Mouse (Mus musculus) erythroblast, embryonic 14.5 days (primary cell): ENCODE data around the gene Mid1. TPM values are rescaled to one million over a fixed set of nuclear protein-coding genes. Genes with fewer than 3 reads are reported as not detected.
"Not testable (repeated sequence)": the region's sequence is repeated elsewhere in the genome, so short reads cannot be mapped to it uniquely, and the experiment has no call there.

ENCODE experiments used
- H3K27me3 ChIP-seq: 2 replicates; pipeline ENCODE4 v1.6.1; 2012; ENCODE audit warnings: inconsistent platforms; ENCODE audit not compliant: control insufficient read depth
- H3K36me3 ChIP-seq: 2 replicates; pipeline ENCODE4 v1.6.1; 2012; ENCODE audit warnings: mild to moderate bottlenecking, inconsistent platforms; ENCODE audit not compliant: control insufficient read depth
- H3K4me1 ChIP-seq: 2 replicates; pipeline ENCODE4 v1.6.1; 2012; ENCODE audit warnings: inconsistent platforms; ENCODE audit not compliant: control insufficient read depth
- H3K4me3 ChIP-seq: replicated peaks from 2 replicates; pipeline ENCODE3; 2012; ENCODE audit warnings: moderate library complexity, mild to moderate bottlenecking, inconsistent platforms
- H3K9me3 ChIP-seq: 2 replicates; pipeline ENCODE4 v1.6.1; 2012; ENCODE audit warnings: low read length, inconsistent platforms, mixed read lengths; ENCODE audit not compliant: control insufficient read depth
- polyA plus RNA-seq: library from polyadenylated mRNA; stranded (reverse); fragments of >175 nt; gene quantifications from 2 replicates; pipeline ENCODE4 v1.2.3, GENCODE M21; 2012

Mid1 gene
- polyA plus RNA-seq, 1 experiment = 2.8 TPM

GRCm38 (mm10) chrX:169991128-169991873 lies 306.3 kb downstream of the Mid1 start:
- Histone ChIP-seq H3K36me3 (peaks cover 35% of the 10 kb centered on the region), H3K4me1 (peaks cover 15% of the 10 kb centered on the region), H3K27me3 (peaks cover 37% of the 10 kb centered on the region), H3K9me3 (peaks cover 87% of the 10 kb centered on the region)
- not testable (repeated sequence) for H3K4me3 ChIP-seq

GRCm38 (mm10) chrX:169992086-169992930 lies 307.3 kb downstream of the Mid1 start:
- H3K4me1 ChIP-seq = peaks cover 18% of the 10 kb centered on the region
- peaks cover 34% of the 10 kb centered on the region for H3K36me3 ChIP-seq
- peaks cover 84% of the 10 kb centered on the region for H3K9me3 ChIP-seq

GRCm38 (mm10) chrX:169992951-169993547 lies 308.1 kb downstream of the Mid1 start:
- Histone ChIP-seq H3K4me1 (peaks cover 21% of the 10 kb centered on the region), H3K27me3 (peaks cover 50% of the 10 kb centered on the region), H3K9me3 (peaks cover 85% of the 10 kb centered on the region), H3K36me3 (peaks cover 34% of the 10 kb centered on the region)
- H3K4me3 ChIP-seq = not testable (repeated sequence)

More at GRCm38 (mm10) chrX:169992086-169992930, 307.3 kb downstream of the Mid1 start:
- peaks cover 44% of the 10 kb centered on the region for H3K27me3 ChIP-seq
- not testable (repeated sequence) for H3K4me3 ChIP-seq

GRCm38 (mm10) chrX:169994011-169994865 lies 309.2 kb downstream of the Mid1 start:
- H3K9me3 ChIP-seq = peaks cover 82% of the 10 kb centered on the region
- H3K36me3 ChIP-seq = peaks cover 25% of the 10 kb centered on the region
- not testable (repeated sequence) for H3K4me3 ChIP-seq

GRCm38 (mm10) chrX:169994866-169995711 lies 310.1 kb downstream of the Mid1 start:
- H3K4me3 ChIP-seq = not testable (repeated sequence)
- H3K4me1 ChIP-seq = peaks cover 23% of the 10 kb centered on the region
- H3K9me3 ChIP-seq = peaks cover 77% of the 10 kb centered on the region
- peaks cover 42% of the 10 kb centered on the region for H3K27me3 ChIP-seq
- peaks cover 20% of the 10 kb centered on the region for H3K36me3 ChIP-seq

More at GRCm38 (mm10) chrX:169994011-169994865, 309.2 kb downstream of the Mid1 start:
- Histone ChIP-seq H3K4me1 (peaks cover 23% of the 10 kb centered on the region), H3K27me3 (peaks cover 44% of the 10 kb centered on the region)

- Histone ChIP-seq H3K27me3 (peaks cover 42% of the 10 kb centered on the region), H3K4me1 (peaks cover 22% of the 10 kb centered on the region), H3K36me3 (peaks cover 16% of the 10 kb centered on the region), H3K9me3 (peaks cover 77% of the 10 kb centered on the region)
- not testable (repeated sequence) for H3K4me3 ChIP-seq
These were observed 311.0 kb downstream of the Mid1 start for GRCm38 (mm10) chrX:169995909-169996521.

GRCm38 (mm10) chrX:169996926-169997325 lies 311.9 kb downstream of the Mid1 start:
- Histone ChIP-seq H3K9me3 (peaks cover 70% of the 10 kb centered on the region), H3K4me3 (peak overlapping the region; percentile 46), H3K4me1 (peaks cover 17% of the 10 kb centered on the region), H3K27me3 (peaks cover 40% of the 10 kb centered on the region), H3K36me3 (peaks cover 14% of the 10 kb centered on the region)

- Histone ChIP-seq H3K36me3 (peaks cover 14% of the 10 kb centered on the region), H3K9me3 (peaks cover 67% of the 10 kb centered on the region), H3K4me1 (peaks cover 17% of the 10 kb centered on the region), H3K27me3 (peaks cover 40% of the 10 kb centered on the region), H3K4me3 (peak overlapping the region; percentile 46)
These were observed 312.5 kb downstream of the Mid1 start for GRCm38 (mm10) chrX:169997456-169997853.

- Histone ChIP-seq H3K4me1 (peaks cover 17% of the 10 kb centered on the region), H3K9me3 (peaks cover 62% of the 10 kb centered on the region), H3K4me3 (peak overlapping the region; percentile 46), H3K27me3 (peaks cover 38% of the 10 kb centered on the region), H3K36me3 (peaks cover 14% of the 10 kb centered on the region)
These were observed 313.0 kb downstream of the Mid1 start for GRCm38 (mm10) chrX:169997854-169998456.

GRCm38 (mm10) chrX:169998559-169999219 lies 313.7 kb downstream of the Mid1 start:
- Histone ChIP-seq H3K36me3 (peaks cover 14% of the 10 kb centered on the region), H3K9me3 (peaks cover 58% of the 10 kb centered on the region), H3K4me1 (peaks cover 17% of the 10 kb centered on the region), H3K27me3 (peaks cover 31% of the 10 kb centered on the region)
- H3K4me3 ChIP-seq = not testable (repeated sequence)

- Histone ChIP-seq H3K36me3 (peaks cover 11% of the 10 kb centered on the region), H3K9me3 (peaks cover 54% of the 10 kb centered on the region), H3K4me1 (peaks cover 15% of the 10 kb centered on the region), H3K27me3 (peaks cover 25% of the 10 kb centered on the region)
- not testable (repeated sequence) for H3K4me3 ChIP-seq
These were observed 314.4 kb downstream of the Mid1 start for GRCm38 (mm10) chrX:169999226-169999883.
